Mouse (Mus musculus): ENCODE results near the gene Ist1. TPM values are rescaled to one million over a fixed set of nuclear protein-coding genes. Genes with fewer than 3 reads are reported as not detected.

Gene Ist1
- polyA plus RNA-seq, 1 experiment from 2014 or later = 206 TPM

- DNase-seq (ENCODE audit: low spot score) = no peak
- Histone ChIP-seq H3K9ac (ENCODE audit: low read length) (no peak overlapping the region), H3K4me1 (ENCODE audit: control insufficient read depth, insufficient read depth, low read length) (no peaks in the 10 kb centered on the region), H3K27ac (ENCODE audit: low read depth, low read length) (no peak overlapping the region), H3K27me3 (ENCODE audit: control insufficient read depth, insufficient read depth, low read length) (no peaks in the 10 kb centered on the region), H3K36me3 (ENCODE audit: control insufficient read depth, insufficient read depth, low read length) (peaks cover 26% of the 10 kb centered on the region), H3K4me2 (ENCODE audit: low read depth) (no peak overlapping the region), H3K4me3 (ENCODE audit: low read depth, low read length) (no peak overlapping the region), H3K9me3 (ENCODE audit: control insufficient read depth, low read length) (no peaks in the 10 kb centered on the region)
- WGBS = 89% methylated on average over 1 of the region's 1 CpGs
- ATAC-seq (ENCODE audit: insufficient read depth, low FRiP score, low TSS enrichment) = no peak
These were observed 19.5 kb upstream of the Ist1 start for GRCm38 (mm10) chr8:109712521-109712920.

GRCm38 (mm10) chr8:109707921-109708320, 14.9 kb upstream of the Ist1 start:
- Histone ChIP-seq H3K27ac (ENCODE audit: low read depth, low read length) (no peak overlapping the region), H3K4me1 (ENCODE audit: control insufficient read depth, insufficient read depth, low read length) (peaks cover 14% of the 10 kb centered on the region), H3K4me2 (ENCODE audit: low read depth) (no peak overlapping the region), H3K9me3 (ENCODE audit: control insufficient read depth, low read length) (no peaks in the 10 kb centered on the region), H3K9ac (ENCODE audit: low read length) (no peak overlapping the region), H3K27me3 (ENCODE audit: control insufficient read depth, insufficient read depth, low read length) (peaks cover 6% of the 10 kb centered on the region; the same call in 1 of the 2 replicates), H3K36me3 (ENCODE audit: control insufficient read depth, insufficient read depth, low read length) (peaks cover 18% of the 10 kb centered on the region), H3K4me3 (ENCODE audit: low read depth, low read length) (no peak overlapping the region)
- ATAC-seq (ENCODE audit: insufficient read depth, low FRiP score, low TSS enrichment) (no peak), DNase-seq (ENCODE audit: low spot score) (no peak)
- WGBS = 96% methylated on average over 4 of the region's 4 CpGs

- Histone ChIP-seq H3K4me1 (ENCODE audit: control insufficient read depth, insufficient read depth, low read length) (peaks cover 14% of the 10 kb centered on the region), H3K27me3 (ENCODE audit: control insufficient read depth, insufficient read depth, low read length) (peaks cover 8% of the 10 kb centered on the region; the same call in 1 of the 2 replicates), H3K4me2 (ENCODE audit: low read depth) (peak overlapping the region; percentile 89), H3K36me3 (ENCODE audit: control insufficient read depth, insufficient read depth, low read length) (peaks cover 12% of the 10 kb centered on the region), H3K9ac (ENCODE audit: low read length) (no peak overlapping the region; the same call in none of the 2 replicates), H3K4me3 (ENCODE audit: low read depth, low read length) (peak overlapping the region; percentile 96), H3K27ac (ENCODE audit: low read depth, low read length) (no peak overlapping the region), H3K9me3 (ENCODE audit: control insufficient read depth, low read length) (no peaks in the 10 kb centered on the region)
- DNase-seq (ENCODE audit: low spot score) (peak; percentile 70), ATAC-seq (ENCODE audit: insufficient read depth, low FRiP score, low TSS enrichment) (peak; percentile 67; the same call in 1 of the 2 replicates)
- 24% methylated on average over 2 of the region's 2 CpGs for whole genome bisulfite sequencing
These were observed 13.8 kb upstream of the Ist1 start for GRCm38 (mm10) chr8:109706874-109707237.

- DNase-seq (ENCODE audit: low spot score) = peak; percentile 37
- Histone ChIP-seq H3K27me3 (ENCODE audit: control insufficient read depth, insufficient read depth, low read length) (peaks cover 8% of the 10 kb centered on the region; the same call in 1 of the 2 replicates), H3K9ac (ENCODE audit: low read length) (peak overlapping the region; percentile 99), H3K4me3 (ENCODE audit: low read depth, low read length) (peak overlapping the region; percentile 96), H3K36me3 (ENCODE audit: control insufficient read depth, insufficient read depth, low read length) (peaks cover 12% of the 10 kb centered on the region), H3K27ac (ENCODE audit: low read depth, low read length) (peak overlapping the region; percentile 91; the same call in 1 of the 2 replicates), H3K4me2 (ENCODE audit: low read depth) (peak overlapping the region; percentile 89), H3K4me1 (ENCODE audit: control insufficient read depth, insufficient read depth, low read length) (peaks cover 14% of the 10 kb centered on the region), H3K9me3 (ENCODE audit: control insufficient read depth, low read length) (no peaks in the 10 kb centered on the region)
- 1% methylated on average over 27 of the region's 30 CpGs for WGBS
- ATAC-seq (ENCODE audit: insufficient read depth, low FRiP score, low TSS enrichment) = peak; percentile 36
These were observed 13.2 kb upstream of the Ist1 start for GRCm38 (mm10) chr8:109706076-109706873.

GRCm38 (mm10) chr8:109705320-109706075, 12.4 kb upstream of the Ist1 start, which contains the start of gene Zfp821:
TSS of gene Zfp821 (plus strand) at chr8:109705546.
- peak within 1 kb of the TSS; percentile 89 for H3K4me2 ChIP-seq (ENCODE audit: low read depth)
- H3K9me3 ChIP-seq (ENCODE audit: control insufficient read depth, low read length) = no peaks in the 10 kb centered on the region
- under 1% methylated on average over 59 of the region's 100 CpGs for WGBS
- ATAC-seq (ENCODE audit: insufficient read depth, low FRiP score, low TSS enrichment) = peak; percentile 83
- peaks cover 12% of the 10 kb centered on the region for H3K36me3 ChIP-seq (ENCODE audit: control insufficient read depth, insufficient read depth, low read length)
- peak; percentile 99 for DNase-seq (ENCODE audit: low spot score)
- peaks cover 14% of the 10 kb centered on the region for H3K4me1 ChIP-seq (ENCODE audit: control insufficient read depth, insufficient read depth, low read length)
- H3K4me3 ChIP-seq (ENCODE audit: low read depth, low read length) = peak within 1 kb of the TSS; percentile 96
- H3K27ac ChIP-seq (ENCODE audit: low read depth, low read length) = peak within 1 kb of the TSS; percentile 91
- H3K9ac ChIP-seq (ENCODE audit: low read length) = peak within 1 kb of the TSS; percentile 99
- peaks cover 8% of the 10 kb centered on the region; the same call in 1 of the 2 replicates for H3K27me3 ChIP-seq (ENCODE audit: control insufficient read depth, insufficient read depth, low read length)

GRCm38 (mm10) chr8:109704565-109705319, 11.7 kb upstream of the Ist1 start:
- ATAC-seq (ENCODE audit: insufficient read depth, low FRiP score, low TSS enrichment) = peak; percentile 21; the same call in 1 of the 2 replicates
- peak; percentile 15 for DNase-seq (ENCODE audit: low spot score)

GRCm38 (mm10) chr8:109698477-109698876, 5.4 kb upstream of the Ist1 start:
- no peak overlapping the region for H3K9ac ChIP-seq (ENCODE audit: low read length)
- no peak overlapping the region for H3K4me2 ChIP-seq (ENCODE audit: low read depth)
- no peak overlapping the region for H3K27ac ChIP-seq (ENCODE audit: low read depth, low read length)
- H3K27me3 ChIP-seq (ENCODE audit: control insufficient read depth, insufficient read depth, low read length) = peaks cover 3% of the 10 kb centered on the region; the same call in 1 of the 2 replicates
- no peak for ATAC-seq (ENCODE audit: insufficient read depth, low FRiP score, low TSS enrichment)
- H3K9me3 ChIP-seq (ENCODE audit: control insufficient read depth, low read length) = no peaks in the 10 kb centered on the region
- WGBS = 80% methylated on average over 3 of the region's 3 CpGs
- H3K4me3 ChIP-seq (ENCODE audit: low read depth, low read length) = no peak overlapping the region
- no peaks in the 10 kb centered on the region for H3K36me3 ChIP-seq (ENCODE audit: control insufficient read depth, insufficient read depth, low read length)
- H3K4me1 ChIP-seq (ENCODE audit: control insufficient read depth, insufficient read depth, low read length) = peaks cover 5% of the 10 kb centered on the region; the same call in 1 of the 2 replicates
- no peak for DNase-seq (ENCODE audit: low spot score)

More at GRCm38 (mm10) chr8:109704565-109705319, 11.7 kb upstream of the Ist1 start:
- Histone ChIP-seq H3K27ac (ENCODE audit: low read depth, low read length) (no peak overlapping the region), H3K27me3 (ENCODE audit: control insufficient read depth, insufficient read depth, low read length) (peaks cover 8% of the 10 kb centered on the region; the same call in 1 of the 2 replicates), H3K9ac (ENCODE audit: low read length) (peak overlapping the region; percentile 39), H3K4me1 (ENCODE audit: control insufficient read depth, insufficient read depth, low read length) (peaks cover 14% of the 10 kb centered on the region), H3K9me3 (ENCODE audit: control insufficient read depth, low read length) (no peaks in the 10 kb centered on the region), H3K36me3 (ENCODE audit: control insufficient read depth, insufficient read depth, low read length) (peaks cover 12% of the 10 kb centered on the region), H3K4me3 (ENCODE audit: low read depth, low read length) (peak overlapping the region; percentile 96), H3K4me2 (ENCODE audit: low read depth) (peak overlapping the region; percentile 89)
- 12% methylated on average over 24 of the region's 24 CpGs for WGBS

- 60% methylated on average over 1 of the region's 1 CpGs for WGBS
These were observed 4.7 kb upstream of the Ist1 start for GRCm38 (mm10) chr8:109697754-109698153.

More at GRCm38 (mm10) chr8:109697754-109698153, 4.7 kb upstream of the Ist1 start:
- Histone ChIP-seq H3K4me2 (ENCODE audit: low read depth) (no peak overlapping the region), H3K27me3 (ENCODE audit: control insufficient read depth, insufficient read depth, low read length) (peaks cover under 1% of the 10 kb centered on the region; the same call in 1 of the 2 replicates), H3K27ac (ENCODE audit: low read depth, low read length) (no peak overlapping the region), H3K4me3 (ENCODE audit: low read depth, low read length) (no peak overlapping the region), H3K4me1 (ENCODE audit: control insufficient read depth, insufficient read depth, low read length) (peaks cover 5% of the 10 kb centered on the region; the same call in 1 of the 2 replicates), H3K36me3 (ENCODE audit: control insufficient read depth, insufficient read depth, low read length) (no peaks in the 10 kb centered on the region), H3K9me3 (ENCODE audit: control insufficient read depth, low read length) (no peaks in the 10 kb centered on the region), H3K9ac (ENCODE audit: low read length) (no peak overlapping the region)
- ATAC-seq (ENCODE audit: insufficient read depth, low FRiP score, low TSS enrichment) (no peak), DNase-seq (ENCODE audit: low spot score) (no peak)

Data from neural tube, embryonic 11.5 days (tissue).